Mouse (Mus musculus): ENCODE measurements at regions not wholly inside any gene's neighbourhood (a gene's known extent, or its start where the extent isn't known, plus 50 kb on each side); places are given as distances from the start of the nearest gene placed in this dataset.

DNA sequence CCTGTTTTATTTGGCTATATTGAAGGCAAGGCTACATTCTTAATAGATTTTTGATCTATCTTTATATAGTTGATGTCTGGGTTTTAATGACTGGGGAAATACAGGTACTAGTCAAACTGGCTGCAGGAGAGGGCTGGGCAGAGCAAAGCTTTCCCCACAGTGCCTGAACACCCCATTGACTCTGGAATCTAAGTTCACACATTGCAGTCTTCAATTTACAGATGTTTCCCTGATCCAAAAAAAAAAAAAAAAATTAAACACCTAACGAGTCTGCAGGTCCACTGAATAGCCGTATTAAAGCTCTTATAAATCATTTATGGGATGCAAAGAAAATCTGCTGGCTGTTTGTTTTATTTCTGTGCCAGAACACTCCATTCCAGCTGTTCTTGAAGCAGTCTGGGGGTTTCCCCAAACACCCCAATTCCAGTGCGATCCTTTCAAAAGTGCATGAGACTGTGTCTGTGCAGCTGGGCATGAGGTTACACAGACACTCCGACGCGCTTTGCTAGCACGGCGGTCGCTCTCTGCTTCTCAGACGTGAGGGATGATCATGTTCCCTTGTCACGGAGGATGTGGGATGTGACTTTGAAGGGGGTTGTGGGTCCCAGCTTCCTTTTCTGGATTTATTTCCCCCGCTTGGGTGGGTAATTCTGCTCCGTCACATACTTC is 173.3 kb upstream of the Tut7 start:
- no peak for TF ChIP-seq CTCF (IDR thresholded peaks at IDR 0.05; ENCODE audit: low read depth)
- no peak for TF ChIP-seq EP300 (IDR thresholded peaks at IDR 0.05; ENCODE audit: low read depth)
